Mouse (Mus musculus) brain, embryonic 18.5 days (tissue): ENCODE results near the gene Itgad.

Experiments
- DNase-seq: peaks from one replicate; pipeline ENCODE4 v3.0.0-alpha.2; 2012; ENCODE audit warnings: low read depth, low spot score

Itgad gene

GRCm38 (mm10) chr7:128244410-128245025 is 90.3 kb downstream of the Itgad start:
- DNase-seq, result no peak

DNA sequence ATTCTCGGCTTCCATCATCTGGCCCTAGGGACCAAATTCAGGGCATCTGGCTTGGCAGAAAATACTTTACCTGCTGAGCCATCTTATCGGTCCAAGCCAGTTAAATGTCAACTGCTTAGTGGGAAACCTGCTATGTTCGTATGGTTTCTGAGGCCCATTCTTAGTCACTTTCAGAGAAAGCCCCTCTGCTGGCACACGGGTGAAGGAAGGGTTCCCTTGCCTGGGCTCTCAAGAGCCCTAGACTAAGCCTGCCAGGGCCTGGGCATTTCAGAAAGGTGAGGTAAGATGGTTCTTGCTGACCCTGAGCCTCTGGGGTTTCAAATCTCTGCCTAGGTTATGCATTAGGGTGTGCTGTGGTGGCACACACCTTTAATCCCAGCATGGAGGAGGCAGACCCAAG is 91.4 kb downstream of the Itgad start:
- DNase-seq, result no peak

DNA sequence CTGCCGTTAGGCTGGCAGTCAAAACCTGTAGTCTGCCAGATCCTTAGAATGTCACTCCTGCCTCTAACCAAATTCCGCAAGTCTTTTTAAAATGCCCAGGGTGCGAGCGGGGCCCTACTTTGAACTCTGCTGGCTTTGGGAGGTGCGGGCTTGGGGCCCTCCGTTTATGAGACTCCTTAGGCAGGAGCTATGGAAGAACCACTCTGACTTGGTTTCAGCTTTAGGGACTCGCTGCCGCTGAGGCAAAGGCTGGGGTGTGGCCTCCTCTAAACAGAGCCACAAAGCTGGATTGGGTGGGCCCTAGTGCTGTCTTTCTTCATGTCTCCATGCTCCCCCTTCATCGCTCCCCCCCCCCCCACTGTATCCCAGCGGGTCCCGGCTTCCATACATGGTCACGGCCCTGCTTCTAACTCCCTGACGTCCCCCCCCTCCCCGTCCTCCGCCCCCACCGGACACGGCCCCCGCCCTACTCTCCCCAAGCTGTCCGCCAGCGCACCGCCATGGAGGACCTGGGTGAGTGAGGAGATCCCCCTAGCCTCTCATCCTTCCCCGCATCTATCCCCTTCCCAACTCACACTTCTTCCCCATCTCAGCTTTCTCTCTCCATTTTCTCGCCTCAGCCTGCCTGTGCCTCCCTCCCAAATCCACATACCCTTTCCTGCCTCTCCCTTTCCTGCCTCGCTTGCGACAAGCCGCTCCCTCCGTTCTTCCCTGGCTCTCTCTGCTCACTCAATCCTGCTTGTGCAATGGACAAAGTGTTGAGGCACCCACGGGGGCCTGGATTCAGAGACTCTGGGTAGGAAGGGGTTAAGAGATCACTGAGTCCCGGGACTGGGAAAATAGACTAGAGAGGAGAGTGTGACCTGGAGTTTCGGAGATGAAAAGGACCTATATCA is 92.6 kb downstream of the Itgad start, which contains the start of gene Tgfb1i1:
TSS of gene Tgfb1i1 (plus strand) at position 317 of the 896 bp plus-strand sequence.
- DNase-seq, result peak; percentile 26

- DNase-seq, result peak; percentile 72
Observed at GRCm38 (mm10) chr7:128247443-128247842, 93.3 kb downstream of the Itgad start.

DNA sequence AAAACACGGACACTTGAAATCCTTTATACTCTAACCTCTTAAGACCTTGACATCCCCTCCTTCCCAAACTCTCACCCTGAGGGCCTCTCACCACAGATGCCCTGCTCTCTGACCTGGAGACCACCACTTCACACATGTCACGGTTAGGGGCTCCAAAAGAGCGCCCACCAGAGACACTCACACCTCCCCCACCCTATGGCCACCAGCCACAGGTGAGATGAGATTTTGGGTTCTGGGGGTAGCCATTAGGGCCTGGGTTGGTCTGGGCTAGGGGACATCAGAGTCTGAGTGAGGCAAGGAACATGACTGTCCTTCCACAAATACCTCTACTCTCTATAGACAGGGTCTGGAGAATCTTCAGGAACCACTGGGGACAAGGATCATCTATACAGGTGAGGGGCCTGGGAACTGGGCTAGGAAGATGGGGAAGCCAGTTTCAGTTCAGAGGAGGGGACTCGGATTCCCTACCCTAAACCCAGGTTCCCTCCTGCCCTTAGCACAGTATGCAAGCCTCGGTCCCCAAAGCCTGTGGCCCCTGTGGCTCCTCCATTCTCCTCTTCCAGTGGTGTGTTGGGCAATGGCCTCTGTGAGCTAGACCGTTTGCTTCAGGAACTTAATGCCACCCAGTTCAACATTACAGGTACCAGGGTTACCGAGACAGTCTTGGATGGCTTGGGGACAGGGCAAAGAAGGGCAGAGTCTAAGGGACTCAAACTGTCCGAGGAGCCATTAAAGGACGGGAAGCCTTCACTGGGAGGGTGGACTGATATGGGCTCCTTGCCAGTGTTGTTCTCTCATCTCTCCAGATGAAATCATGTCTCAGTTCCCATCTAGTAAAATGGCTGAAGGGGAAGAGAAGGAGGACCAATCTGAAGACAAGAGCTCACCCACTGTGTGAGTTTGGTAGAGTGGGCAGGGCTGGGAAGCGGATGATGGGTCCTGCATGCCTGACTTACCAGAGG is 94.2 kb downstream of the Itgad start:
- no peak for DNase-seq

DNA sequence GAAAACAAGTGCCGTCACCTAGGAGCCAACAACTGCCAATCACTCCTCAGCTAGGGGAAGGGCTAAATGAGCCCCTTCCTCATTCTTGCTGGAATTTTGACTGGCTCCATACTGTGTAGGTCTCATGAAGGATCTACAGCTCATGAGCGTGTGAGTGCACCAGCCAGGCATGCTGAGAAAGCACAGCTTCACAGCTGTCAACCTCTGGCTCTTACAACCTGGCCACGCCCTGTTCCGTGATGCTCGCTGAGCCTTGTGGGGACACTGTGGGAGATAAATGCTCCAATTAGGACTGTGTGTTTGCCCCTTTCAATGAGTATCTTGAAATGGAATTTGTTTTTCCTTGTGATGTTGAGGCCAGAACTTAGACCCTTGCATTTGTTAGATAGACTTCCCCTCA is 95.8 kb downstream of the Itgad start:
- no peak for DNase-seq

GRCm38 (mm10) chr7:128251946-128252345 is 97.8 kb downstream of the Itgad start:
- DNase-seq, result no peak

GRCm38 (mm10) chr7:128252609-128253008 is 98.4 kb downstream of the Itgad start:
- peak; percentile 32 for DNase-seq

GRCm38 (mm10) chr7:128254978-128255377 is 100.8 kb downstream of the Itgad start:
- no peak for DNase-seq

GRCm38 (mm10) chr7:128255757-128256156 is 101.6 kb downstream of the Itgad start:
- no peak for DNase-seq

DNA sequence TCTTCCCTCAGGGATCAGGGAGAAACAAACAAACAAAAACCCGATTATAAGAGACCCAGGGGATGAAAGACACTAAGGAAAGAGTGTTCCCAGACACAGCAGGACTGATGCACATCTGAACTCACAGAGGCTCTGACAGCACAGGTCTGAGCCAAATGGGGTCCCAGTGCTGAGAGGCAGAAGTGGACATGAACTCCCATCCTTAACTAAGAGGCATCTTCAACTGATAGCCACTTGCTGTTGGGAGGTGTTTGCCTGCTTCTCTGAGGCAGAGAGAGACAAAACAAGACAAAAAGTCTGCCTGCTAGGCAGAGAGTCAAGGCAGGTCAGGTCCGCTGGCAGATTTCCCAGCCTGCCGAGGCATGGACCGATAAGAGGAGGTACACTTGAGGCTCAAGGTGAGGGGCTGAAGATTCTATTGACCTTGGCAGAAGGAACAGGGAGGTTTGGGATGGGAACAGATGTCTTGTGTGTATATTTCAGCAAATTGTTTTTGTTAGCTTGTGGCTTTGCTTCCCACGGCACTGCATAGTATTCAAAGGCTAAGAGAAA is 102.7 kb downstream of the Itgad start:
- no peak for DNase-seq

- no peak for DNase-seq
Observed at GRCm38 (mm10) chr7:128265411-128265810, 111.2 kb downstream of the Itgad start, which contains the start of gene Slc5a2. Slc5a2 (plus strand) TSS chr7:128265657.

GRCm38 (mm10) chr7:128266056-128266455 is 111.9 kb downstream of the Itgad start:
- no peak for DNase-seq

DNA sequence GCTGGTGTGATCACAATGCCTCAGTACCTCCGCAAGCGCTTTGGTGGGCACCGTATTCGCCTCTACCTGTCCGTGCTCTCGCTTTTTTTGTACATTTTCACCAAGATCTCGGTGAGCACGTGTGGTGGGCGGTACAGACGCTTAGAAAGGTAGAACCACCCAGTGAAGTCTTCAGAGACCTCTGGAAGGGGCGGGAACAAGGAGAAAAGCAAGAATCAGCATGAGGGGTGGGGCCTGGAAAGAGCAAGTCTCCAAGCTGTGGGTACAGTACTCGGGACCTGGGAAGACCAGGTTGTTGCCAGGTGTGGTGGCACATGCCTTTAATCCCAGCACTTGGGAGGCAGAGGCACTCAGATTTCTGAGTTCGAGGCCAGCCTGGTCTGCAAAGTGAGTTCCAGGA is 113.2 kb downstream of the Itgad start:
- DNase-seq, result no peak

DNA sequence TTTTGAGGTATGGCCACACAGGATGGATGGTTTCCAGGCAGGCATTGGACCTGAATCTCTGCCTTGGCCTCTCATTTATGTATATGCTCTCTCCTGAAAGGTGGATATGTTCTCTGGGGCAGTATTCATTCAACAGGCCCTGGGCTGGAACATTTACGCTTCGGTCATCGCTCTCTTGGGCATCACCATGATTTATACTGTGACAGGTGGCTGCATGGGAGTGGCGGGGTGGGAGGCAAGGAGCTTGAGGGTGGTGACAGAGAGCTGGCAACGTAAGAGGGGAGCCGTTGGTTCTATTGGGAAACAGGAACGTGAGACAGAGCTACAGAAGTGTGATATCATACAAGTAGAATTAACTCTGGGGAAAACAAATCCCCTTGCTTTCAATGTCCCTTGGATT is 113.6 kb downstream of the Itgad start:
- no peak for DNase-seq

DNA sequence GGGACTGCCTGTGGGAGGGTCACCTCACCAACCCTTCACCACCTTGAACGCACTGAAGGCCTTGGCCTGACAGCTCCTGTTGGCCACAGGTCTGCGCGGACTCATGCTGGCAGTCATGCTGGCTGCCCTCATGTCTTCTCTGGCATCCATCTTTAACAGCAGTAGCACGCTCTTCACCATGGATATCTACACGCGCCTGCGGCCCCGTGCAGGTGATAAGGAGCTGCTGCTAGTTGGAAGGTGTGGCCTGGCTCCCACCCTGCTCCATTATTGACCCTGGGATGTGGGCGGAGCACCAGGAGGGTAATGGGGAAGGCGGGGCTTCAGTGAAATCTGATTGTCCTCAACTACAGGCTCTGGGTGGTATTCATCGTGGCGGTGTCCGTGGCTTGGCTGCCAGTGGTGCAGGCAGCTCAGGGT is 116.3 kb downstream of the Itgad start:
- no peak for DNase-seq

DNA sequence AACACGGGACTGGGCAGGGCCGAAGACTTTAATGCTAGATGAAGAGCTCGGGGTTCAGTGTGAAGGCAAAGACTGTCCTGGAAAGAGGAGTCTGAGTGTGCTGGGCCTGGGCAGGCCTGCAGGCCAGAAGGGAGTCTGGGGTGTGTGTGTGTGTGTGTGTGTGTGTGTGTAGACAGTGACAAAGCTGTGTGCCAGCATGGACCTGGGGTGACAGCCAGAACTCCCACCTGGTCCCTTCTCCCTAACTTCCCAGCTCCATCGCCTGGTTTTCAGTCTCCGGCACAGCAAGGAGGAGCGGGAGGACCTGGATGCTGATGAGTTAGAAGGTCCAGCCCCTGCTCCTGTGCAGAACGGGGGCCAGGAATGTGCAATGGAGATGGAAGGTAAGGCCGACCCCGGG is 117.3 kb downstream of the Itgad start:
- no peak for DNase-seq
